Mouse (Mus musculus) urinary bladder, postnatal 10 days (tissue): ENCODE results near the gene Mybph.

Source experiments
- DNase-seq: peaks from one replicate; pipeline ENCODE4 v3.0.0; 2022; ENCODE audit warnings: low spot score

Mybph gene

GRCm38 (mm10) chr1:134193126-134193525 is at the start of gene Mybph:
Gene Mybph (plus strand): TSS chr1:134193448.
- no peak for DNase-seq

GRCm38 (mm10) chr1:134146066-134146465 is 47.2 kb upstream of the Mybph start:
- DNase-seq: no peak

DNA sequence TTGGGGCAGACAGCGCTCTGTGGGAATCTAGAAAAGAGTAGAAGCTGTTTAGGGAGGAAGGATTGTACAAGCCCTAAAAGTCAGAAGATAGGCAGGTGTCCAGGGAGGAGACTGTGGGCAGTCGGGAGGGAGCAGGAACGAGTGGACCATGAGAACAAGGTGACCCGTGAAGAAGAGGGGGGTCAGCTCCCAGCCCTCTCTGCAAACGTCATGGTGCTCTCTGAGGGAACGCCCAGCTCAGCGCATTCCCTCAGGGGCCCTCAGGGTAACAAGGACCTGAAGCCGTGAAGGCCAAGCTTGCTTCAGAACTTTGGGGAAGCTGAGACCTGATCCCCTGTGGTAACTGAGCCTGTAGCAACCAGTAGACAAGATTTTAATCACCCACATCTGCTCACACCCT is 43.2 kb upstream of the Mybph start:
- no peak for DNase-seq

DNA sequence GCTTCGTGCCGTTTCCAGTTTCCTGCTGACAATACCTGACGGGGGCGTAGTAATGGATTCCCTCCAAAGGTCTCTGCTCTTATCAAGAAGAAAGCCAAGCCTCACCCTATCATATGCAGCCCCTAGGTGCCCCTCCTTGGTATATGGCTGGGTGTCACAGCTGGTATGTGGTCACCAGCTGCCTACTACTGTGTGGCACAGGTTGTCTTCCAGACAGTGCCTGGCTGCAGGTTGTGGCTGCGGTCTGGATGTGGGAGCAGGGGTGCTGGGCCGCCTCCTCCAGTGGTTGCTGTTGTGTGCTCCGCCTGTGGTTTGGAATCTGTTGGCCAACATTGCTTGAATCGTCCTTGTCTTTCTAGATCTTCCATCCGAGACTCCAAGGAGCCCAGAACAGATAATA is 42.5 kb upstream of the Mybph start:
- no peak for DNase-seq

DNA sequence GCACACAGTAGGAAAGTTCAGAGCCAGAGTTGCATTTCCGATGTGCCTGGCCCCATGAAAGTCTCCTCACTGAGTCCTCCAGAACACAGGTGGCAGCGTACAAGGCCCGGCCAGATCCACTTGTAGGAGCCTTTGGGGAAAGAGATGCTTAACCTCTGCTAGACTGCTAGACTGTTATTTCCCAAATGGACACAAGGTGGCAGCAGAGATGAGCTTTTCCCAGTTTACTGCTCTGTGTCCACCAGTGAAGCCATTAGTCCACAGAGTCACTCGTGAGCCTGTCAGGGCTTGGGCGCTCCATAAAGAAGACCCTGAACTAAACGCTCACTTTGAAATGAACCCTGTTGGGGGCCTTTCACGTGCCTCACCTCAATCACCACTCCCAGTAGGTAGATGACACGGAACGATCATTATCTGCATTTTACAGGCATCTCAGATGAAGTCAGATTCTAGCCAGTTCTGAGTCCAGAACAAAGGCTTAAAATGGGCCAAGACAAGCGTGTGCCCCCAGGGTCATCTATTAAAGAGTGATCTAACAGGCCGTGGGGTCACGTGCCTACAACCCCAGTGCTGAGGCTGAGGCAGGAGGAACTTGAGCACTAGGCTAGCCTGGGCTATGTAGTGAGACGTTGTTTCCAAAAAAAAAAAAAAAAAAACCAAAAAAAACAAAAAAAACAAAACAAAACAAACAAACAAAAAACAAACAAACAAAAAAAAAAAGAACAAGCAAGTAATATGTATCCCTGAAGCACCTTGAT is 41.4 kb upstream of the Mybph start:
- DNase-seq: peak; percentile 24

- DNase-seq: no peak
Measured at GRCm38 (mm10) chr1:134152626-134153590, 40.3 kb upstream of the Mybph start.

DNA sequence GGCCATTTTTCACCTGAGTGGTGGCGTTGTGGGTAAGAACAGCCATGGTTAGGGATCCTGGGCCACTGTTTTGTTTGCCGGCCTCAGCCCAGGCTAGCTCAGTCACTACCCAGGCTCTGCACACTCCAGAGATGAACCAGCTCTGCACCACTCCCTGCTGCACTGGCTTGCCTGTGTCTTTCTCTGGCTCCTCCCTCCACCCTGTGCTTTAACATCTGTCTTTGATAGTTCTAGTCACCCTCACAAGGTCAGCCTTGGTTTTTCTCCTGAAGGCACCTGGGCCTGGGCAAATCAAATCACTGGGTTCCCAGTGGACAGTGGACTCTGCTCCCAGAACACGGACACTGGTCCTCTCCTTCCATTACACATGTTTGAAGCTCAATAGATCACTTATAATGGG is 39.1 kb upstream of the Mybph start:
- no peak for DNase-seq

- DNase-seq: no peak
Measured at GRCm38 (mm10) chr1:134154655-134155054, 38.6 kb upstream of the Mybph start.

DNA sequence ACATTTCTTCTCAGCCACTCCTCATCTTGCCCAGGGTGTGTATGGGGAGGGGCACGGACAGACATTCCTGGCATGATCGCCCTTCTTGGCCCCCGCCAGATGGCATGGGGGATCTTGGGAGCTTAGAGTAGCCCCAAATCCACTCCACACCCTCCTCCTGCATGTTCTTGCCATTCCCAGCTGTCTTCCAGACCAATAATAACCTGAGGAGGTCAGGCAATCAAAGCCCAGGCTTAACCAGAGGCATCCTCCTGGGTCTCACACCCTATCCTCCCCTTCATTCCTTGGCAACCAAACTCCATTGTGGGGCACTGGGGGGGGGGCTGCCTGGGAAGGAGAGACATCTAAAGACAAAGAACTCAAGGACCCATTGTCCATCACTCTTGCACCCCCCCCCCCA is 32.8 kb upstream of the Mybph start:
- DNase-seq: no peak

GRCm38 (mm10) chr1:134161399-134161798 is 31.8 kb upstream of the Mybph start:
- DNase-seq: no peak

GRCm38 (mm10) chr1:134162510-134163225 is 30.6 kb upstream of the Mybph start:
- no peak for DNase-seq

DNA sequence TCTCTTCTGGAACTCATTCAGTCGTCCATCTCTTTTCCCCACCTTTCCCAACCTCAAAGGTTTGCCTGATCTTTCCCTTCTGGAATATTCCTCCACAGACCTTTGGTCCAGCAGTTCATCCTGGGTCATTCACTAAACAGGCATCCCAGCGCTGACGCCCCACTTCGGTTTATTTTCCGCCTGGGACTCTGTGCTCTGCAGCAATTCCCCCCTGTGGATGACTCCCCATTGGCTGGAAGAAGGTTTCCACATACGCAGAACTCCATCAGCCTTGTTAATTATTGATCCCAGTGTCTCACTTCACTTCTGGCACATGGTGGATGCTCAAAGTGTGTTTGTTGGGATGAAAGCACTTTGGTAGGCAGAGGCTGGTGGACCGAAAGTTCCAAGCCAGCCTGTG is 29.8 kb upstream of the Mybph start:
- no peak for DNase-seq

GRCm38 (mm10) chr1:134164454-134164853 is 28.8 kb upstream of the Mybph start:
- DNase-seq: no peak

DNA sequence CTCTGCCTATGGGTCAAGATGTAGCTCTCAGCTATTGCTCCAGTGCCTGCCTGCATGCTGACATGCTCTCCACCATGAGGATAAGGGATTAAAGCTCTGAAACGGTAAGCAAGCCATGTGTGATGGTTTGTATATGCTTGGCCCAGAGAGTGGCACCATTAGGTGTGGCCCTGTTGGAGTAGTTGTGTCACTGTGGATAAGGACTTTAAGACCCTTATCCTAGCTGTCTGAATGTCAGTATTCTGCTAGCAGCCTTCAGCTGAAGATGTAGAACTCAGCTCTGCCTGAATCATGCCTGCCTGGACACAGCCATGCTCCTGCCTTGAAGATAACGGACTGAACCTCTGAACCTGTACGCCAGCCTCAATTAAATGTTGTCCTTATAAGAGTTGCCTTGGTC is 26.7 kb upstream of the Mybph start:
- DNase-seq: no peak

- no peak for DNase-seq
Measured at GRCm38 (mm10) chr1:134167416-134168305, 25.6 kb upstream of the Mybph start.

GRCm38 (mm10) chr1:134168567-134168966 is 24.7 kb upstream of the Mybph start:
- DNase-seq: no peak

GRCm38 (mm10) chr1:134168985-134169697 is 24.1 kb upstream of the Mybph start:
- DNase-seq: no peak

DNA sequence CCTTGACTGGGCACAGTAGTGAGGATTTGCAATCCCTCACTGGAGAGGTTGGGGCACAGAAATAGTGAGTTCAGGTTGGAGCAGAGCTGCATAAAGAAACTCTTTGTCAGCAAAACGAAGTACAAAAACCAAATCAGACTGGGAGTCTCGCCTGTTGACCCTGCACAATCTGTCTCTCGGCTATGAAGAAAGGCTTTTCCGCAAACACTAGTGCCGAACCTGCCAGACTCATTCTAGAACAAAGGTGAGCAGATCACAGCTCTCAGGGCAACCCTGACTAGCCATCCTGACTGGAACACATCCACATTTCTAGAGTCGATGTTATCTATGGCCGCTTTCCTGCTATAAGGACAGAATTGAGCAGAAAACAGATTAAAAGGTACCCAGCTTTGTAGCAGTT is 20.2 kb upstream of the Mybph start:
- no peak for DNase-seq

GRCm38 (mm10) chr1:134177976-134178375 is 15.3 kb upstream of the Mybph start:
- no peak for DNase-seq

GRCm38 (mm10) chr1:134182025-134182424 is 11.2 kb upstream of the Mybph start, which contains the start of gene Chil1:
Gene Chil1 (plus strand): TSS chr1:134182176.
- no peak for DNase-seq

DNA sequence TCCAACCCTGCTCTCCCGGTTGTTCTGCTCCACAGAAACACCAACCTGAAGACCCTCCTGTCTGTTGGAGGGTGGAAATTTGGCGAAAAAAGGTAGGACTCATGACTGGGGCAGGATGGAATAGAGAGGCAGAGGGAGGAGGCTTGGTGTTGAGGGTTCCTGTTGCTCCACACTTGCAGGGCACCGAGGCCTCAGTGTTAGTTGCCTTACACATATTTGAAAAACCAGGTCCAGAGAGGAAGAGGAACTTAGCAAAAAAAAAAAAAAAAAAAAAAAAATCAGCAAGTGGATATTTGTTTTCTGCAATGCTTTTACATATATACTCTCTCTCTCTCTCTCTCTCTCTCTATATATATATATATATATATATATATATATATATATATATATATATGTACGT is 9.2 kb upstream of the Mybph start:
- DNase-seq: no peak
